Mouse (Mus musculus) heart, embryonic 14.5 days (tissue): ENCODE data around the gene Slc30a10. TPM values are rescaled to one million over a fixed set of nuclear protein-coding genes. Genes with fewer than 3 reads are reported as not detected.

ENCODE experiments used
- polyA plus RNA-seq: library from polyadenylated mRNA; unstranded; fragments of >200 nt; fragmentation: Nextera tagmentation; extraction: Ambion mirVana; gene quantifications from 2 replicates; pipeline ENCODE4 v1.2.1, GENCODE M21; 2014

Slc30a10 gene
- polyA plus RNA-seq, 1 experiment from 2014 or later, result 0.08 TPM

Other genes starting within 250 kb of the Slc30a10 start
- 43.9 and 46.6 TPM in 2 replicates for gene Iars2, start 125.5 kb upstream of the Slc30a10 start, polyA plus RNA-seq
- gene Bpnt1, start 122.7 kb upstream of the Slc30a10 start, polyA plus RNA-seq, result 24.1 and 25.4 TPM in 2 replicates
- gene Eprs, start 91.8 kb upstream of the Slc30a10 start, polyA plus RNA-seq, result 103 TPM in 2 replicates